Mouse (Mus musculus): ENCODE results near the gene Dut. TPM values are rescaled to one million over a fixed set of nuclear protein-coding genes. Genes with fewer than 3 reads are reported as not detected.

Gene Dut
- polyA plus RNA-seq, 1 experiment from 2014 or later = 176 TPM

- H3K4me2 ChIP-seq (replicated peaks; ENCODE audit: low read depth, low read length) = no peak overlapping the region
- ATAC-seq (ENCODE audit: low FRiP score) (no peak), DNase-seq (ENCODE audit: low spot score) (no peak)
- H3K27ac ChIP-seq (ENCODE audit: low read depth, low read length) = no peak overlapping the region
- 86% methylated on average over 3 of the region's 3 CpGs for WGBS
- H3K9ac ChIP-seq (ENCODE audit: low read depth, low read length) = no peak overlapping the region
- no peak overlapping the region for H3K4me3 ChIP-seq (ENCODE audit: low read depth, low read length)
- no peaks in the 10 kb centered on the region for H3K4me1 ChIP-seq (replicated peaks; ENCODE audit: control insufficient read depth, insufficient read depth, low read length)
- H3K9me3 ChIP-seq (ENCODE audit: control insufficient read depth, low read length) = no peaks in the 10 kb centered on the region
- H3K27me3 ChIP-seq (ENCODE audit: control insufficient read depth, insufficient read depth, low read length) = no peaks in the 10 kb centered on the region
- no peaks in the 10 kb centered on the region for H3K36me3 ChIP-seq (ENCODE audit: control insufficient read depth, insufficient read depth, low read length)
These were observed 58.7 kb downstream of the Dut start for GRCm38 (mm10) chr2:125305671-125306070.

Other genes starting within 250 kb of the Dut start
- gene Slc24a5, start 179.1 kb upstream of the Dut start, polyA plus RNA-seq (2014; fragmentation: Nextera tagmentation; extraction: Ambion mirVana) = 5.6 TPM in 2 replicates
- 261 and 265 TPM in 2 replicates for gene Myef2, start 123.5 kb upstream of the Dut start, polyA plus RNA-seq (2014; fragmentation: Nextera tagmentation; extraction: Ambion mirVana)
- not detected in 2 replicates for gene Ctxn2, start 110.5 kb upstream of the Dut start, polyA plus RNA-seq (2014; fragmentation: Nextera tagmentation; extraction: Ambion mirVana)
- not detected in 2 replicates for gene Slc12a1, start 94.7 kb upstream of the Dut start, polyA plus RNA-seq (2014; fragmentation: Nextera tagmentation; extraction: Ambion mirVana)

Measured in hindbrain, embryonic 11.5 days (tissue).